Mouse (Mus musculus) cerebellum, postnatal 36 days (tissue): ENCODE data around the gene Actr1a.

Source experiments
- DNase-seq, 2 experiments: peaks; one replicate each; pipeline ENCODE4 v3.0.0; 2021 to 2022; ENCODE audit warnings: mixed read lengths in 2 of 2

Actr1a gene

GRCm38 (mm10) chr19:46399372-46399771 is 3.8 kb upstream of the Actr1a start:
- DNase-seq: no peak

GRCm38 (mm10) chr19:46398401-46398800 is 2.9 kb upstream of the Actr1a start:
- no peak for DNase-seq

- DNase-seq: no peak
These were observed 2.0 kb upstream of the Actr1a start for GRCm38 (mm10) chr19:46397436-46398001.

- peak; percentile 98 to 99 for DNase-seq
These were observed 1.3 kb upstream of the Actr1a start, which contains the start of gene Sufu for GRCm38 (mm10) chr19:46396686-46397435. TSS of gene Sufu (plus strand) at chr19:46396896.

GRCm38 (mm10) chr19:46396109-46396508 is 561 bp upstream of the Actr1a start:
- DNase-seq: no peak

GRCm38 (mm10) chr19:46394712-46395108 is 838 bp downstream of the Actr1a start:
- DNase-seq: no peak

GRCm38 (mm10) chr19:46392018-46392417 is 3.5 kb downstream of the Actr1a start:
- peak in 1 of 2 experiments; percentile 39 for DNase-seq

- peak in 1 of 2 experiments; percentile 36 for DNase-seq
These were observed 5.7 kb downstream of the Actr1a start for GRCm38 (mm10) chr19:46389872-46390271.

- DNase-seq: no peak
These were observed 13.3 kb downstream of the Actr1a start for GRCm38 (mm10) chr19:46382275-46382674.

GRCm38 (mm10) chr19:46375891-46376290 is 19.7 kb downstream of the Actr1a start:
- no peak for DNase-seq

- DNase-seq: no peak
These were observed 20.1 kb downstream of the Actr1a start for GRCm38 (mm10) chr19:46375489-46375888.

GRCm38 (mm10) chr19:46374477-46375088 is 21.0 kb downstream of the Actr1a start:
- peak in 1 of 2 experiments; percentile 19 for DNase-seq

GRCm38 (mm10) chr19:46369204-46369603 is 26.3 kb downstream of the Actr1a start:
- DNase-seq: peak; percentile 71 to 74

GRCm38 (mm10) chr19:46367798-46368590 is 27.6 kb downstream of the Actr1a start:
- DNase-seq: no peak

GRCm38 (mm10) chr19:46363294-46364009 is 32.1 kb downstream of the Actr1a start:
- DNase-seq: no peak

- DNase-seq: no peak
These were observed 33.4 kb downstream of the Actr1a start for GRCm38 (mm10) chr19:46362104-46362503.

GRCm38 (mm10) chr19:46358381-46358780 is 37.2 kb downstream of the Actr1a start:
- no peak for DNase-seq

- DNase-seq: no peak
These were observed 37.9 kb downstream of the Actr1a start for GRCm38 (mm10) chr19:46357344-46358280.

- peak; percentile 92 to 95 for DNase-seq
These were observed 38.8 kb downstream of the Actr1a start for GRCm38 (mm10) chr19:46356701-46357138.

GRCm38 (mm10) chr19:46350168-46350932 is 45.2 kb downstream of the Actr1a start, which contains the start of gene 2310034G01Rik:
TSS of gene 2310034G01Rik (minus strand) at chr19:46350302.
- DNase-seq: peak; percentile 38 to 62
